Mouse (Mus musculus): Measurements from ENCODE around the gene Ctnnbip1.

The Ctnnbip1 gene
- long read RNA-seq, experiment 1, transcript Ctnnbip1-201 (5 exons, 2,674 nt), result major isoform, 40 of 50 reads
- long read RNA-seq, experiment 1, partial matches to known transcripts, result 1 of 50 reads
- long read RNA-seq, experiment 1, other reads (novel, unspliced or antisense), result 9 of 50 reads
- long read RNA-seq, experiment 2, transcript Ctnnbip1-201 (5 exons, 2,674 nt), result major isoform, 20 of 31 reads
- long read RNA-seq, experiment 2, partial matches to known transcripts, result 1 of 31 reads
- long read RNA-seq, experiment 2, other reads (novel, unspliced or antisense), result 10 of 31 reads

- intact Hi-C loops (cut with DNase I), result no loop called here
Measured at GRCm38 (mm10) chr4:149517868-149518340, at the start of gene Ctnnbip1. Gene Ctnnbip1 (plus strand): TSS chr4:149518236.

GRCm38 (mm10) chr4:149469557-149469956, 48.5 kb upstream of the Ctnnbip1 start:
- intact Hi-C loops (cut with DNase I), result no loop called here

GRCm38 (mm10) chr4:149475096-149475495, 42.9 kb upstream of the Ctnnbip1 start:
- intact Hi-C loops (cut with DNase I), result no loop called here

GRCm38 (mm10) chr4:149477078-149477477, 41.0 kb upstream of the Ctnnbip1 start, which contains the start of gene Tmem274:
Gene Tmem274 (plus strand): TSS chr4:149477378.
- intact Hi-C loops (cut with DNase I), result no loop called here

- intact Hi-C loops (cut with DNase I), result loop anchor here (2.0 kb wide), 1 partner anchor 58 kb away; no protein-coding TSS in a partner anchor
Measured at GRCm38 (mm10) chr4:149484566-149484965, 33.5 kb upstream of the Ctnnbip1 start.

- intact Hi-C loops (cut with DNase I), result loop anchor here (2.0 kb wide), 1 partner anchor 58 kb away; no protein-coding TSS in a partner anchor
Measured at GRCm38 (mm10) chr4:149485053-149485824, 32.8 kb upstream of the Ctnnbip1 start, which contains the start of the genes Nmnat1 and Lzic. Gene Nmnat1 (minus strand): TSS chr4:149485202. Gene Lzic (plus strand): TSS chr4:149485229.

GRCm38 (mm10) chr4:149485825-149486206, 32.2 kb upstream of the Ctnnbip1 start:
- intact Hi-C loops (cut with DNase I), result loop anchor here (2.0 kb wide), 1 partner anchor 57 kb away; no protein-coding TSS in a partner anchor

- intact Hi-C loops (cut with DNase I), result no loop called here
Measured at GRCm38 (mm10) chr4:149487729-149488128, 30.3 kb upstream of the Ctnnbip1 start.

GRCm38 (mm10) chr4:149489415-149490240, 28.4 kb upstream of the Ctnnbip1 start:
- intact Hi-C loops (cut with DNase I), result no loop called here

GRCm38 (mm10) chr4:149491151-149491550, 26.9 kb upstream of the Ctnnbip1 start:
- intact Hi-C loops (cut with DNase I), result no loop called here

- intact Hi-C loops (cut with DNase I), result no loop called here
Measured at GRCm38 (mm10) chr4:149496612-149497011, 21.4 kb upstream of the Ctnnbip1 start.

GRCm38 (mm10) chr4:149498901-149499300, 19.1 kb upstream of the Ctnnbip1 start:
- intact Hi-C loops (cut with DNase I), result no loop called here

GRCm38 (mm10) chr4:149499790-149500189, 18.2 kb upstream of the Ctnnbip1 start:
- intact Hi-C loops (cut with DNase I), result no loop called here

- intact Hi-C loops (cut with DNase I), result no loop called here
Measured at GRCm38 (mm10) chr4:149504363-149504762, 13.7 kb upstream of the Ctnnbip1 start.

GRCm38 (mm10) chr4:149504858-149505257, 13.2 kb upstream of the Ctnnbip1 start:
- intact Hi-C loops (cut with DNase I), result loop anchor here (5.0 kb wide), 1 partner anchor 42 kb away; no protein-coding TSS in a partner anchor

- intact Hi-C loops (cut with DNase I), result loop anchor here (5.0 kb wide), 1 partner anchor 42 kb away; no protein-coding TSS in a partner anchor
Measured at GRCm38 (mm10) chr4:149505261-149505967, 12.6 kb upstream of the Ctnnbip1 start.

- intact Hi-C loops (cut with DNase I), result loop anchor here (5.0 kb wide), 1 partner anchor 40 kb away; no protein-coding TSS in a partner anchor
Measured at GRCm38 (mm10) chr4:149506904-149507303, 11.1 kb upstream of the Ctnnbip1 start.

- intact Hi-C loops (cut with DNase I), result no loop called here
Measured at GRCm38 (mm10) chr4:149511221-149511646, 6.8 kb upstream of the Ctnnbip1 start.

- intact Hi-C loops (cut with DNase I), result no loop called here
Measured at GRCm38 (mm10) chr4:149512072-149512471, 6.0 kb upstream of the Ctnnbip1 start.

- intact Hi-C loops (cut with DNase I), result no loop called here
Measured at GRCm38 (mm10) chr4:149515706-149516105, 2.3 kb upstream of the Ctnnbip1 start.
